Mouse (Mus musculus) kidney, adult 2 months (tissue): ENCODE measurements around the gene Ankrd27.
A peak's percentile ranks its signal among the peaks of the same experiment; 100 is the strongest.

Experiments used
- CTCF ChIP-seq: fragments of 200-500 bp; conservative IDR thresholded peaks from 2 replicates; pipeline ENCODE4 v1.5.1; 2011; ENCODE audit warnings: low read depth, mild to moderate bottlenecking, control low read depth, low read length, moderate library complexity, mixed read lengths; ENCODE audit not compliant: insufficient read depth, insufficient read length
- POLR2A ChIP-seq: fragments of 200-500 bp; IDR thresholded peaks from one replicate; pipeline ENCODE4 v1.6.1; 2011; ENCODE audit warnings: low read depth, low read length, control low read depth

GRCm38 (mm10) chr7:35555224-35556204 lies 30.5 kb upstream of the Ankrd27 start:
- TF ChIP-seq CTCF, result no peak
- TF ChIP-seq POLR2A, result peak; percentile 28
